Mouse (Mus musculus): ENCODE measurements around the gene Ppp3r1. TPM values are rescaled to one million over a fixed set of nuclear protein-coding genes. Genes with fewer than 3 reads are reported as not detected.

The Ppp3r1 gene
- total and polyA plus RNA-seq, 2 experiments from 2014 or later: 114 to 224 TPM

GRCm38 (mm10) chr11:17180753-17181152, 21.7 kb downstream of the Ppp3r1 start:
- TF ChIP-seq CTCF (IDR thresholded peaks at IDR 0.05; ENCODE audit: low read depth): no peak
- WGBS: 91% methylated on average over 3 of the region's 3 CpGs
- Histone ChIP-seq H3K27me3 (ENCODE audit: insufficient read depth, low read length) (no peaks in the 10 kb centered on the region), H3K36me3 (ENCODE audit: insufficient read depth) (no peaks in the 10 kb centered on the region), H3K4me1 (ENCODE audit: insufficient read depth) (no peaks in the 10 kb centered on the region), H3K4me3 (ENCODE audit: low read depth, low read length) (no peak overlapping the region), H3K4me2 (ENCODE audit: low read depth) (no peak overlapping the region), H3K9me3 (ENCODE audit: low read length) (0 out of 2 replicates have a peak, but pooled peaks cover 2% of the 10 kb centered on the region), H3K27ac (ENCODE audit: low read depth, low read length) (no peak overlapping the region), H3K9ac (no peak overlapping the region)
- DNase-seq (no peak), ATAC-seq (no peak)

GRCm38 (mm10) chr11:17181807-17182206, 22.7 kb downstream of the Ppp3r1 start, which contains the start of gene Wdr92:
TSS of gene Wdr92 (plus strand) at chr11:17182107.
- no peak for TF ChIP-seq CTCF (IDR thresholded peaks at IDR 0.05; ENCODE audit: low read depth)
- no peak within 1 kb of the TSS for H3K4me2 ChIP-seq (ENCODE audit: low read depth)
- DNase-seq (no peak), ATAC-seq (no peak)
- H3K9me3 ChIP-seq (ENCODE audit: low read length): no peaks in the 10 kb centered on the region
- no peaks in the 10 kb centered on the region for H3K27me3 ChIP-seq (ENCODE audit: insufficient read depth, low read length)
- H3K4me3 ChIP-seq (ENCODE audit: low read depth, low read length): no peak within 1 kb of the TSS
- no peaks in the 10 kb centered on the region for H3K4me1 ChIP-seq (ENCODE audit: insufficient read depth)
- no peak within 1 kb of the TSS for H3K27ac ChIP-seq (ENCODE audit: low read depth, low read length)
- H3K9ac ChIP-seq: no peak within 1 kb of the TSS
- no peaks in the 10 kb centered on the region for H3K36me3 ChIP-seq (ENCODE audit: insufficient read depth)
- WGBS: 58% methylated on average over 3 of the region's 3 CpGs

GRCm38 (mm10) chr11:17183165-17183564, 24.1 kb downstream of the Ppp3r1 start:
- H3K4me3 ChIP-seq (ENCODE audit: low read depth, low read length): no peak overlapping the region
- no peaks in the 10 kb centered on the region for H3K9me3 ChIP-seq (ENCODE audit: low read length)
- no peak overlapping the region for H3K9ac ChIP-seq
- no peak overlapping the region for H3K4me2 ChIP-seq (ENCODE audit: low read depth)
- H3K4me1 ChIP-seq (ENCODE audit: insufficient read depth): no peaks in the 10 kb centered on the region
- no peak overlapping the region for H3K27ac ChIP-seq (ENCODE audit: low read depth, low read length)
- DNase-seq (no peak), ATAC-seq (no peak)
- WGBS: 94% methylated on average over 2 of the region's 2 CpGs
- TF ChIP-seq CTCF (IDR thresholded peaks at IDR 0.05; ENCODE audit: low read depth): no peak
- no peaks in the 10 kb centered on the region for H3K27me3 ChIP-seq (ENCODE audit: insufficient read depth, low read length)
- H3K36me3 ChIP-seq (ENCODE audit: insufficient read depth): no peaks in the 10 kb centered on the region

- no peaks in the 10 kb centered on the region for H3K27me3 ChIP-seq (ENCODE audit: insufficient read depth, low read length)
- H3K27ac ChIP-seq (ENCODE audit: low read depth, low read length): no peak overlapping the region
- TF ChIP-seq CTCF (IDR thresholded peaks at IDR 0.05; ENCODE audit: low read depth): no peak
- no peak overlapping the region for H3K4me3 ChIP-seq (ENCODE audit: low read depth, low read length)
- ATAC-seq (no peak), DNase-seq (no peak)
- no peaks in the 10 kb centered on the region for H3K9me3 ChIP-seq (ENCODE audit: low read length)
- H3K4me1 ChIP-seq (ENCODE audit: insufficient read depth): no peaks in the 10 kb centered on the region
- peaks cover 7% of the 10 kb centered on the region; the same call in 1 of the 2 replicates for H3K36me3 ChIP-seq (ENCODE audit: insufficient read depth)
- 80% methylated on average over 3 of the region's 3 CpGs for WGBS
- no peak overlapping the region for H3K9ac ChIP-seq
- H3K4me2 ChIP-seq (ENCODE audit: low read depth): no peak overlapping the region
Observed at GRCm38 (mm10) chr11:17187649-17188048, 28.6 kb downstream of the Ppp3r1 start.

- TF ChIP-seq CTCF (IDR thresholded peaks at IDR 0.05; ENCODE audit: low read depth): no peak
- ATAC-seq (no peak), DNase-seq (no peak)
- Histone ChIP-seq H3K4me1 (ENCODE audit: insufficient read depth) (no peaks in the 10 kb centered on the region), H3K27ac (ENCODE audit: low read depth, low read length) (no peak overlapping the region), H3K27me3 (ENCODE audit: insufficient read depth, low read length) (no peaks in the 10 kb centered on the region), H3K4me2 (ENCODE audit: low read depth) (no peak overlapping the region), H3K9ac (no peak overlapping the region), H3K4me3 (ENCODE audit: low read depth, low read length) (no peak overlapping the region), H3K9me3 (ENCODE audit: low read length) (no peaks in the 10 kb centered on the region), H3K36me3 (ENCODE audit: insufficient read depth) (peaks cover 7% of the 10 kb centered on the region; the same call in 1 of the 2 replicates)
- WGBS: 65% methylated on average over 3 of the region's 3 CpGs
Observed at GRCm38 (mm10) chr11:17188786-17189185, 29.7 kb downstream of the Ppp3r1 start.

GRCm38 (mm10) chr11:17192151-17192844, 33.2 kb downstream of the Ppp3r1 start:
- H3K4me2 ChIP-seq (ENCODE audit: low read depth): no peak overlapping the region
- no peaks in the 10 kb centered on the region for H3K9me3 ChIP-seq (ENCODE audit: low read length)
- H3K36me3 ChIP-seq (ENCODE audit: insufficient read depth): peaks cover 36% of the 10 kb centered on the region
- H3K27ac ChIP-seq (ENCODE audit: low read depth, low read length): no peak overlapping the region
- 47% methylated on average over 9 of the region's 9 CpGs for WGBS
- no peak for ATAC-seq
- no peak overlapping the region for H3K9ac ChIP-seq
- H3K27me3 ChIP-seq (ENCODE audit: insufficient read depth, low read length): no peaks in the 10 kb centered on the region
- TF ChIP-seq CTCF (IDR thresholded peaks at IDR 0.05; ENCODE audit: low read depth): peak; percentile 31
- no peak overlapping the region for H3K4me3 ChIP-seq (ENCODE audit: low read depth, low read length)
- no peak for DNase-seq
- H3K4me1 ChIP-seq (ENCODE audit: insufficient read depth): no peaks in the 10 kb centered on the region

- DNase-seq (no peak), ATAC-seq (no peak)
- Histone ChIP-seq H3K27ac (ENCODE audit: low read depth, low read length) (no peak overlapping the region), H3K4me3 (ENCODE audit: low read depth, low read length) (no peak overlapping the region), H3K9me3 (ENCODE audit: low read length) (no peaks in the 10 kb centered on the region), H3K27me3 (ENCODE audit: insufficient read depth, low read length) (no peaks in the 10 kb centered on the region), H3K36me3 (ENCODE audit: insufficient read depth) (peaks cover 59% of the 10 kb centered on the region), H3K9ac (no peak overlapping the region), H3K4me1 (ENCODE audit: insufficient read depth) (no peaks in the 10 kb centered on the region), H3K4me2 (ENCODE audit: low read depth) (no peak overlapping the region)
- WGBS: 94% methylated on average over 5 of the region's 5 CpGs
- TF ChIP-seq CTCF (IDR thresholded peaks at IDR 0.05; ENCODE audit: low read depth): no peak
Observed at GRCm38 (mm10) chr11:17199170-17199569, 40.1 kb downstream of the Ppp3r1 start.
